Mouse (Mus musculus) cortical plate, adult 2 months (tissue): ENCODE results near the gene Pde2a.

Source experiments
- CTCF ChIP-seq: fragments of 200-500 bp; IDR thresholded peaks from 2 replicates; pipeline ENCODE4 v1.5.1; 2011; ENCODE audit warnings: mild to moderate bottlenecking, control low read depth, low read length; ENCODE audit not compliant: insufficient read depth; ENCODE audit errors: extremely low read depth
- POLR2A ChIP-seq: fragments of 200-500 bp; IDR thresholded peaks from 2 replicates; pipeline ENCODE4 v1.6.1; 2011; ENCODE audit warnings: mild to moderate bottlenecking, low read length, control low read depth; ENCODE audit not compliant: insufficient read depth; ENCODE audit errors: extremely low read depth

DNA sequence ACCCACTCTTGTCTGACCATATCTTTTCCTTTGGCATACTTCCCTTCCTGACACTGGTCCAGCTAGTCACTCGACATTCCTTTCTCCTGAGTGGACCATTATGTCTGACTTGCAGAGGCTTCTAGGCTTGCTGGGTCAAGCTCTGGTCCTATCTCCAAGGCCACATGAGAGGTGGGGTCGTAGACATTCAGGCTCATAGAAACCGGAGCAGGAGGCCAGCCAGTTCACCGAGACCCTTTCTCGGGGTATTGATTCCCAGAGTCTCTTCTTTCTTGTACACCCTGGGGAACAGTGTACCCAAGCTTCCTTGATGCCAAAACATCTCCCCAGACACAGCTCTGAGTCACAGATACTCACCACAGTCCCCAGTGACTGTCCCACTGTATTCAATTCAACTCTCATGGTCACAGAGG lies 52.9 kb downstream of the Pde2a start:
- TF ChIP-seq POLR2A (no peak), CTCF (no peak)
